Mouse (Mus musculus) mouse embryonic stem cell (cell line): ENCODE data around the gene Kcnq4.

Source experiments
- in situ Hi-C, 2 experiments: fragments of 300-500 bp; cut with MboI; formaldehyde crosslinking; loops; 1 replicate in 1 of 2; 3 replicates in 1 of 2; pipeline ENCODE4 v1.14.3; 2019 to 2020; ENCODE audit warnings: low sequenced_read_pairs in 2 of 2, low pct_unique_long_range_greater_than_20kb in 1 of 2, mixed read lengths in 1 of 2; ENCODE audit not compliant: unreplicated experiment in 1 of 2

Gene Kcnq4

DNA sequence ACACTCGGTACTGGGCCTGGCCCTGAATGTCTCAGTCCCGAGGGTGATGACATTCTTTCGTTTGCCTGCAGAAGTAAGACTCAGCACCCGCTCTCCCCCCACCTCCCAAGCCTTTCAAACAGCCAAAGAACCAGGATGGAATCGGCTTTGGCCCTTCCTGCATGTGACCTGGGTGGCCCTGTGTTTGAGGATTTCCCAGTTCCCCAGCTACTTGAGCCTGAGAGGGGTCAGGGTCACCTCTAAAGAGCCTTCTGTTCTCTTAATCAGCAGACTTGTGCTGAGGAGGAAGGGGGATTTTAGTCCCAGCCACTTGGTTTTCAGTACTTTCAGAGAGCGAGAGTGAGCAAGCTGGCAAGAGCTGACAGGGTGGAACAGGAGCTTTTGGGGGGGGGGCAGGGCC, 19.0 kb downstream of the Kcnq4 start:
- in situ Hi-C loops = no loop called here

DNA sequence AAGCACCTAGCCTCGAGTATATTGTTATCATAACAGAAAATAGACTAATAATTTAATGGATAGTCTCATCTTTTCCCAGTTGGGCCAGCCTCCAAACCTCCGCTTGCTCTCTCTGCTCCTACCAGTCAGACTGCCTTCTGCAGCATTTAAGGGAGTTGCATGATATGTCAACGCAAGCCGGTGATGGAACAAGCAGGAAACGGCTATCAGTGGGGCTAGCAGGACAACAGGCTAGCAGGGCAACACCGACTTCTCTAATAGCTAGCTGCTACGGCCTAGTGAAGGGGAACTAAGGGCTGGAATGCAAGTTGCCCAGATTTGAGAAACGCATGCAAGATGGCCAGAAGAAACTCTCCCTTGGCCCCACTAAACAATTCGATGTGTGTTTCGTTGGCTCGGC, 20.6 kb downstream of the Kcnq4 start:
- in situ Hi-C loops = no loop called here

DNA sequence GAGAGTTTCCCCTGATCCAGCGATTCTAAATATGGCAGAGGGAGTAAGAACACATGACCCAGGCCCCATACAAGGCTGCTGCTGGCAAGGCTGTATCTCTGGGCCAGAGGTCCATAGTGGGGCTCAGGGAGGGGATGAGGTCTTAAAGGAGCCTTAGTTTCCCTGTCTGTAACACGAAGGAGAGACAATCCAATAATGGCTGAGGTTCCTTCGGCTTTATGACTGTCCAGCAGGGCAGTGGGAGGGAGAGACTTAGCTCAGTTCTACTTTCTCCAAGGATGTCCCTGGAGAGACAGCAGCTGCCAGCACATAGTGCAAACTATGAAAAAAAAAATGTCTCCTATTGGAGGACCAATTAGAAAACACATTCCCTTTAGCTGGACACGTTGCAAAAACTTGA, 22.2 kb downstream of the Kcnq4 start:
- in situ Hi-C loops = no loop called here

DNA sequence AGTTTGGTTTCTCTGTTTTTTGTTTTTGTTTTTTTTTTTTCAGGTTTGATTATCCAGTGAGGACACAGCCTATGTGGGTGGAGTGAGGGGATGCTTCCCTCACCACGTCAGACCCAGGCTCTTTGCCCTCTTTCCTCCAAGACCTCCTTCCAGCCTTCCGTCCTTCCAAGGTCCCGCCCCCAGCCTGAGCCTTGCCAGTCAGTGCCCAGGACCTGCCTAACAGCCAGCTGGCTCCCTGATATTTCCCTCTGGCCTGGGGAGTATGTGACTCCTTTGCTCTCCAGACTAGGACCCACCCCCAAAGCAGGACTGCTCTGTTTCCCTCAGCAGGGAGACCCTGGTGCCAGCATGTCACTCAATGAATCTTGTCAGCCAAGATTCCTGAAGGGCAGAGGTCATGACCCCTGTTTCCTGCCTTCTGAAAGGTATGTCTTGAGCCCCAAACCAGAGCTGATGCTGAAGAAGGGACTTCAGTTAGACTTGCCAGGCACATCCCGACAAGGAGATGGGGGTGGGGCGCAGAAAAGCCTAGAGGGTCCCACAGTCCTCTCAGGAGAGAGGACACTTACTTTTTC, 22.8 kb downstream of the Kcnq4 start:
- in situ Hi-C loops = no loop called here

DNA sequence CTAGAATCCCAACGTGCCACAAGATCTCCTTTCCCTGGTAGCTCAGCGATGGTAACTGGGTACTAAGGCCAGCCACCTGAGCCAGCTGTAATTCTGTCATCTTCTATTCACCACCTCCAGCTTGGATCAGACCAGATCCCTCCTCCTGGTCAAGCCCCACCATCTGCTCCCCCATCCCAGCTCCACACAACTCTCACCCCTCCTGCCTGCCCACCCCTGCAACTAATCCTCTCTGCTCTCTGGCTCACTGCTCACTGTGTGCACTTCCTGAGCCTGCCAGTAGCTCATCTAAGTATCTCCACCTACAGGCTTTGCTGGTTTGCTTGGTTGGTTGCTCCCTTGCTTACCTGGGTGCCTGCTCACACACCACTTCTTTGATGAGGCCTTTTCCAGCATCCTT, 26.8 kb downstream of the Kcnq4 start:
- in situ Hi-C loops = no loop called here

DNA sequence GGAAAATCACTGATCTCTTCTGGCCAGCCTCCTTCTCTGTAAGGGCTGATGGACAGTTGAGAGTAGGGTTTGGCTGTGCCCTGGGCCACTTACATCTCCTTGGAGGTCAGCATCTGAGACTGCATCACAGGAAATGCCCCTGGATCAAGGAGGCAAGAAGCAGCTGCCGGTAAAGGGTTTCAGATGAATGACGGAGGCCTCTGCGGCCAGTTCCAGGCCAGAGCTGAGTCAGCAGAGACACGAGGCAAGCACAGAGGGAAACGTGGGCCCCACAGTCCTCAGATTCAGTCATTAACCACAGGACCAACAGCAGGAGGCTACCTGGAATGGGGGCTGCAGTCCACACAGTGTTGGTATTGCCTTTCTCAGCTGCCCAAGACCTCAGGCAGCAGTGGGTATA, 29.3 kb downstream of the Kcnq4 start:
- in situ Hi-C loops = no loop called here

DNA sequence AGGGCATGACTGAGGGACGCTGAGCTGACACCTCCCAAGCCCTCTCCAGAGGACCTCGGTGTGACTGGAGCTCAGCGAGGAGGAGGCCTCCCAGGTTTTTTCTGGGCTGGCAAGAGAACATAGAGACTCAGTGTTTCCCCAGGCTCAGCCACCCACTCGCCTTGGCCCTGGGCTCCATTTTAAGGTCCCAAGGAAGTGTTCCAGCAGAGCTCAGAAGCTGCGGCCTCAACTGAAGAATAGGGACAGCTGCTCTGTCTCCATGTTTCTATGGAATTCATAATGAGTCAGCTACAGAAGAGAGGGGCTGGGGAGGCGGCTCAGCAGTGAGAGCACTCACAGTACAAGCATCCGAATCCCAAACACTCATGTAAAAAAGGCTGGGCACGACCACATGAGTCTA, 30.8 kb downstream of the Kcnq4 start:
- in situ Hi-C loops = no loop called here

DNA sequence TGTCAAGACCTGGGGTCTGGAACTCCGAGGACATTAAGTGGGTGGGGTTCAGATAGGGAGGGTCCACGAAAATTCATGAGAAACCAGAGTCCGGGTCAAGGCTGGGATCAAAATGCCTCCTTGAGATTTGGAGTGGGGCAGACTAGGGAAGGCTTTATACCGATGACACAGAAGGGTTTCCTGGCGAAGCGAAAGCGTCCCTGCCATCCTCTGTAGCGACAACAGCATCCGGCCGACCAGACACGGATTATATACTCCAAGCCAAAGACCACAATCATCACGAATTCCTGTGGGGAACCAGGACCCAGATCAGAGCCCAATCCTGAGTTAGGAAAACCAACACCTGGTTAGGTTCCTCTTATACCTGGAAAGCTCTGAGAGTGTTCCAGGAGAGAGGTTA, 31.6 kb downstream of the Kcnq4 start:
- in situ Hi-C loops = no loop called here

DNA sequence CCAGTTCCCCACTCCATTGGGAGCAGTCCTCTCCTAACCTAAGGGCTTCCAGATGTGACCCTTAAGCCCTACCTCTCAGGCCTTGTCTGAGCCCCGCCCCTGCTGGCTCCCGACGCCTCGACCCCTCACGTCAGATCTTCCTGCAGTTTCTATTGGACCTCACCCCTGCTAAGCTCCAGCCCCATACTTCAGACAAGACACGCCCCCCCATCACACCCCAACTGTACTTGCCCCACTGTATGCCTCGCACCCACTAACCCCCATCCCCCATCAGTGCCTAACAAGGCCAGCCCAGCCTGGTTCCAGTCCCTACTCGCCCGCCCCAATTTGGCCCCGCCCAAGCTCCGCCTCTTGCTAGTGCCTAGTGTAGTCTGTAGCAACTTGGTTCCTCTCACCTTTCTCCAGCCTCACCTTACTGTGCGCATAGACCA, 32.3 kb downstream of the Kcnq4 start:
- in situ Hi-C loops = no loop called here

DNA sequence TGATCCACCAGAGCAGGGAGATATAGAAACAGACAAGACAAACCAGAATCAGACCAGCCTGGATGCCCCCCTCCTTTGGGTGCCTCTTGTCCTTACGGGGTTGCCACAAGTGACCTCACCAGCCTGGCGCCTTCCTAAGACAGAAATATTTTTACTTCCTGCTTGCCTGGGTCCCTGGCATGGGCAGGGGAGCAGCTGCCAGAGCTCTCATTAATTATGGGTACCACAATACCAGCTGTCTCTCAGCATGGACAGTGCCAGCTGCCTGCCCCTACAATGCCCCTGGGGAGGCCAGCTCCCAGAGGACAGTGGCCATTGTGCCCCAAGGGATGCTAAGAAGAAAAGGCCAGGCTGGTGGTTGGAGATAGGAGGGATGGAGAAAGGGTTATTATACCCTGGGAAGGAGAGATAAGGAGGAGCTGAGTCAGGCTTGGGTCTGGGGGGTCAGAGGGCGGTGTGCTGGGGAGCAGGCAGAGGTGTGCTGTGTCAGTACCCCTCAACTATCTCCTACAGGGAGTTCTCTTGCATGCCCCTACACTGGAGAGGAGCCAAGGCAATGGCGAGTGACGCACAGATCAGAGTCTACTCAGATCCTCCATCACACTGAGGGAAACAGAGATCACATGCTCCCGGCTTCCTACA, 34.4 kb downstream of the Kcnq4 start:
- in situ Hi-C loops = no loop called here

DNA sequence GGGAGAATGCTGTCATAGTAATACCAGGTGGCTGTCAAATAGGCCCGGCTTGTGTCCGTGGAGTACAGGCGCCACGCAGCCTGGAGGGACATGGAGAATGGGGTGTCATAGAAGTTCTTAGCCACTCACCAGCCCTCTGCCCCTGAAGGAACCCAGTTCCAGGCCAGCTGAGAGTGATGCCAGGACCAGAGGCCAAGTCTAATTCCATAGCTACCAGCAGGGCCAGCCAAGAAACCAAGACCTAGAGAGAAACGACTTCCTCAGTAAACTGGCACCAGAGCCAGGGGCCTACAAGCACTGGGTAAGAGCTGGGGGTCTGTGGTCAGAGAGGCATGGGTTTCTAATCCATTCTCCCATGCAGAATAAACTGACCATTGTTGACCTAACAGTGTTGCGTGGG, 35.4 kb downstream of the Kcnq4 start:
- in situ Hi-C loops = no loop called here

DNA sequence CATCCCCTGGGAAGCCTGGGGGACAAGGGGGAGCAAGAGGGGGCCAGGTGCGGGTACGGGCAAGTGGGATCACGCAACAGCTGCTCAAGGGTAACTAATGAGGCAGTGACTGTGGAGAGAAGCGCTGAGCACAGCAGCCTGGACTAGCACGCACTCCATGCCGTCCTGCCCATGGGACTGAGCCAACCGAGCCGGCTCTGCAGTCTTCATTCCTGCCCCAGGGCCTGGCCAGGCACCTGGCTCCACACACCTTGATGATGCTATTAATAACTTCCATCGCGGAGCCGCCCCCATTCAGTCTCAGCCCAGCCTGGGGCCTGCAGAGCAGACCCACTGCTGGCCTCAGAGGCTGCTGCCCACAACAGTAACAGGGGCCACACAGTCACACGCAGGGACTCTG, 36.2 kb downstream of the Kcnq4 start:
- in situ Hi-C loops = no loop called here

DNA sequence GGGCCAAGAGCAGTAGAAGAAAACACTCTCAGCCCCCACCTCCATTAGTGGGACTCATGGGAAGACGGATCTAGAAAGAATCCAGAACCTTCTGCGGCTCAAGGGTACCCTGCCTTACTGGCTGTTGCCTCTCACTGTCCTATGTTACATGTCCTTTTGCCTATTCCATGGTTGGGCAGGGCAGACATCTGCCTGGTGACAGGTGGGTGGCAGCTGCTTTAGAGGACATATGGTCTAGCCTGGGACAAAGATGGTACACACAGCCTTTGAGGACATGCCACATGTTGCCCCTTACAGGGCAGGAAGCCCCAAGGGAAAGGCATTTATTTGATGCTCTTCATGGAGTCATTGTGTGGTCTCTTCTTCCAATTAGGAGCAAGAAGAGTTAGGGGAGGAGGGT, 45.9 kb downstream of the Kcnq4 start:
- in situ Hi-C loops = no loop called here

DNA sequence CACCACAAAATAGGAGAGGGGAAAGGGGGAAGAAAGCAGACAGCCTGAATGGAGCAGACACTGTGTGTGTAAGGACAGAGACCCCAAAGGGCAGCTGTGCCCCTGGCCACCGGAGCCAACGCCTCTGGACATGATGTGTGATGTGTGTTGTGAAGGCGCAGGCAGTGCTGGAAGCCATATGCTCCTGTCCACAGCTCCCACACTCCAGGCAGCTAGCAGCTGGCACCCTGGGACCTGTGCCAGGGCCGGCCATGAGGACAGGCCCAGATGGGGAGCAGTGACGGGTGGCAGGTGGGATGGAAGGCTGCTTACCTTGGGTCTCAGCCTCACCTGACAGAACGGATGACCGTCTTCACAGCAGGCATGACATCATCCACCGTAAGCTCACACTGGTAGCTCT, 46.4 kb downstream of the Kcnq4 start:
- in situ Hi-C loops = no loop called here

DNA sequence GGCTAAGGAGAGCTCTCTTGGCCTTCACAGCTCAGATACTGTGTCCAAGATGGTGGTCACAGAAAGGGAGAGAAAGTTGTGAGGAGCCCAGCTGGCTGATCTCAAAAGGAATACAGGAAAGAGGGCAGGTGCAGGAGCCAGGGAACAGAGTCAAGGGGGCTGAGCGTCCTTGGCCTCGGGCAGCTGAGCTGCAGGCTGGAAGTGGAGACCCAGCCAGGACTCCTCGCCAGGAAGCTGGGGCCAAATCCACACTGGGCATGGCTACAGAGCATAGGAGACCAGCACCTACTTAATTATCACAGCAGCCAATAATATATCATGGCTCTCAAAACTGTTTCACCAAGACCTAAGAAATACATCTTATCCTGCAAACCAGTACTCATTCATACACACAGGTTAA, 47.2 kb downstream of the Kcnq4 start:
- in situ Hi-C loops = no loop called here

DNA sequence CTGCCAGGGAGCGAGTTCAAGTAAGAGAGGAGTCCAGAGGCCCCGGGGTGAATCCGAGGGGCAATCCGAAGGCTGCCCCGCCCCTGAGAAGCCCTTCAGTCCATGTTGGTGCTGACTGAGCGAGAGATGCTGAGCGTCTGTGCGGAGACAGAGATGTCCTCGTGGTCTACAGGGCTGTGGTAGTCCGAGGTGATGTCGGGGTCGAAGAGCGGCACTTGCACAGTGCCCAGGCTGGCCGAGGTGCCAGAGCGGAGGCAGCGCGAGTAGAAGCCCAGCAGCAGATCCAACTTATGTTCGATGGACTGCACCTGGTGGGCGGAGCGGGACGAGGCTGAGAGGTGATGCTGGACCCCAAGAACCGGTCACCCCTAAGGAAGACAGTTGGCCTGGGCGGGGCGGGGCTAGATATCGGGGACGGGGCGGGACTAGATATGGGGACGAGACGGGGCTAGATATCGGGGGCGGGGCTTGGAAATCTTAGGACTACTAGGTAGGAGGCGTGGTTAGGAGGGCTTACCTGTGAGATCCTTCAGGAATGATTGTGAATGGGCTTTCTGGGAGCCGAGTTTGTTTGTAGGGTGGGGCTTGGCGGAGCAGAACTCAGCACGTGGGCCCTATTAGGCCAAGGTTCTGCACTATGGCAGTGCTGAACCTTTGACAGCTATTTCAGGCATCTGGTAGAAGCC, 50.5 kb downstream of the Kcnq4 start:
- in situ Hi-C loops = loop anchor here (25.0 kb wide), 1 partner anchor 214 kb away; no protein-coding TSS in a partner anchor

DNA sequence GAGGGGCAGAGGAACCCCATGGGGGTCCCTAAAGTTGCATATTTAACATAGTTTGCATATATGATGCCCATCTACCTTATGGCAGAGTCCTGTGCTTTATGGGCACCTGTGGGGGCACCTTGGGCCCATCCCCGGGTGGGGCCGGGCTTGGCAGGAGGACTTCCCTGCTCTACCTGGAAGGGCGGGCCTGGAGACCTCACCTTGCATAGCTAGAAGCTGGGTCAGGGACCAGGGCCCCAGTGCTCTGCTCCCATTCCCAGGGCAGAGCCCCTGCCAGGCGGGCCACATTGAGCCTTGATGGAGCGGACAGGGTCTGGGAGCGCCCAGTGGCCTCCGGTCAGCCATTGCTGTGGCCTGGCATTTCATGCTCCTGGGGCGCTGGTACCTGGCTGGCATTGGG, 51.1 kb downstream of the Kcnq4 start:
- in situ Hi-C loops = loop anchor here (25.0 kb wide), 1 partner anchor 215 kb away; no protein-coding TSS in a partner anchor

DNA sequence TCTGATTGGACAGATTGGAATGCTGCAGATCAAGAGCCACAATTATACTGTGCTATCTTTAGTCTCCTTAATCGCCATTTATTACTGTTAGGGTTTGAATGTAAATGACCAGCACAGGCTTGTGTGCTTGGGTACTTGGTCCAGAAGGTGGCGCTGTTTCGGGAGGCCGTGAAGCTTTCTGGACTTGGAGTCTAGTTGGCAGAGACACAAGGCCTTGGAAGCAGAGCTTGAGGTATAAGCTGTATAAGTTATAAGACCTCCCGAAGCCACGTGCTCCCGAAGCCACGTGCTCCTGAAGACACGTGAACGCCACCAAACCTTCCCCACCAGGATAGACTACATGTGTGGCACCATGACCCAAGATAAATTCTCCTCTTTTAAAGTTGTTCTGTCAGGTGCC, 55.7 kb downstream of the Kcnq4 start:
- in situ Hi-C loops = loop anchor here (25.0 kb wide), 1 partner anchor 220 kb away; no protein-coding TSS in a partner anchor

DNA sequence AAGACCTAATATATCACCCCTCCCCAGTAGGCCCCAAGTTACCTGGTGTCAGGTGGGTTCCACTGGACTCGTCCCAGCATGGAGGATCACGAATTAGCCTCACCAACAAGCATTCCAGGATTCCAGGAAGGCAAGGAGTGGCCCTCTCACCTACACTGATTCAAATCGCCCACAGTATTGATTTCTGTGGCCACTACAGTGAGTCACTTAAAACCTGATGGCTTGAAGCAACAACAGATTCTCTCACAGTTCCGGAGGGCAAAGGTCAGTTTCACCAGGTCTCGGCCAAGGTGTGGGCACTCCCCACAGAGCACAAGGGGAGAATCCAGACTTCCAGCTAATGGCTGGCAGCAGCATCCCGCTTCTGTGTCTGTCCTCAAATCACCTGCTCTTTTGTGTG, 59.1 kb downstream of the Kcnq4 start:
- in situ Hi-C loops = loop anchor here (10.0 to 25.0 kb wide), 2 partner anchors 95 to 223 kb away; no protein-coding TSS in a partner anchor

DNA sequence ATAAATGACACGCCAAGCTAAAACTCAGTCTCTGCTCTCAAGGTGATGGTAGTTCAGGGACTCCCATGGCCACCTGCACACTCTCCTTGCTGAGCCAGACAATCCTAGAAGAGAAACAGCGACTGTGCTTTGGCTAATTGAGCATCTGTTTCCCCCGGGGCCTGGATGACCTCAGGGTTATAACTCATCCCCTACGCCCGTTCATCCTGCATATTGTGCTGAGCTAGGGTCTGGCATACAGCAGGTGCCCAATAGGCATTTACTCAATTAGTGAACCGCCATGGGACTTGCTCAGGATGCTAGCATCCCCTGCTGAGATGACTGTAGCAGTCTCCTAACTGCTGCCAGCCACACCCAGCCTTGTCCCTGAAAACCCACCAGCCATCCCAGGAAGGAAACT, 61.1 kb downstream of the Kcnq4 start:
- in situ Hi-C loops = loop anchor here (10.0 to 25.0 kb wide), 2 partner anchors 92 to 225 kb away; no protein-coding TSS in a partner anchor
